Mouse (Mus musculus): ENCODE measurements around the gene Gm11567. TPM values are rescaled to one million over a fixed set of nuclear protein-coding genes. Genes with fewer than 3 reads are reported as not detected.

Gm11567 gene
- polyA plus RNA-seq (2012; rRNA removed; ENCODE audit: low replicate concordance): not detected in 2 replicates

DNA sequence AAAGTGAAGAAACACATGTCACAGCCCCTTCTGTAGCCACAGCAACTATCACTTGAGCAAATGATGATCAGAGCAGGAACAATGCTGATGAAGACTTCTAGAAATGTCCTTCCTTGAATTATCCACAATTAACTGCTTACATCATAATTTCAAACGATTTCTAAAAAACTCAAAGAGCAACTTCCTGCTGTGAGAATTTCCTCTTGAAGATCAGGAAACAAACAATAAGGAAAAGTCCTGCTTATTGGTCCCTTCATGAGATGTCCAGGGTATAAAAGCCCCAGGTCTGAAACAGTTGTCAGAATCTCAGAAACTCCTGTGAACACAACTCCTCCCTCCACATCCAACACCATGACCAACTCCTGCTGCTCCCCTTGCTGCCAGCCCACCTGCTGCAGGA is at the start of gene Gm11567:
Gene Gm11567, plus strand, starts transcription at position 301 of the 400 bp plus-strand sequence.

GRCm38 (mm10) chr11:99837966-99838365 is 41.0 kb upstream of the Gm11567 start, which contains the start of gene 2300003K06Rik:
Gene 2300003K06Rik (minus strand): TSS chr11:99838066.

GRCm38 (mm10) chr11:99851508-99851907 is 27.5 kb upstream of the Gm11567 start, which contains the start of gene Krtap4-16:
Gene Krtap4-16 (minus strand): TSS chr11:99851608.

GRCm38 (mm10) chr11:99857617-99858016 is 21.4 kb upstream of the Gm11567 start, which contains the start of gene Gm11568:
Gene Gm11568 (plus strand): TSS chr11:99857917.

GRCm38 (mm10) chr11:99864176-99864575 is 14.8 kb upstream of the Gm11567 start, which contains the start of gene Gm11559:
Gene Gm11559 (plus strand): TSS chr11:99864476.

GRCm38 (mm10) chr11:99873089-99873488 is 5.9 kb upstream of the Gm11567 start, which contains the start of gene Krtap9-1:
Gene Krtap9-1 (plus strand): TSS chr11:99873389.

DNA sequence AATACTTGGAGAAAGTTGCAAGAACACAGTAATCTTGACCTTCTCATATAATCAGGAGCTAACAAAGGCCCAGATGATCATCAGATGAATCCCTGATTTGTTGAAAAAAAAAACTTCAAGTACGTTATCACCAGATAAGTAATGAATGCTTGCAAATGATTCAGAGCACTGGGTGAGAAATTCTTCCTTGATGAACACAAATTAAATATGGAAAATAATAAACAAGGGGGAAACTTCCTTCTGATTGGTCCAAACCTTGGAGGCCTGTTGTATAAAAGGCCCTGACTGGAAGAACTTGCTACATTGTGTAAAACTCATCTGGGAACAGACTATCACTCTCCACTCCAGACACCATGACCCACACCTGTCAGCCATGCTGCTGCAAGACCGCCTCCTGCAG is 28.6 kb downstream of the Gm11567 start, which contains the start of gene Krtap31-1:
Gene Krtap31-1, plus strand, starts transcription at position 301 of the 400 bp plus-strand sequence.

GRCm38 (mm10) chr11:99914451-99914850 is 35.5 kb downstream of the Gm11567 start, which contains the start of gene Gm11565:
Gene Gm11565 (plus strand): TSS chr11:99914751.

Other genes starting within 250 kb of the Gm11567 start
- gene Krtap4-2, start 244.1 kb upstream of the Gm11567 start, polyA plus RNA-seq (2012; rRNA removed; ENCODE audit: low replicate concordance): not detected in 2 replicates
- gene Krtap4-7, start 235.1 kb upstream of the Gm11567 start, polyA plus RNA-seq (2012; rRNA removed; ENCODE audit: low replicate concordance): not detected in 2 replicates
- not detected in 2 replicates for gene Gm11555, start 229.0 kb upstream of the Gm11567 start, polyA plus RNA-seq (2012; rRNA removed; ENCODE audit: low replicate concordance)
- gene Gm11563, start 220.2 kb upstream of the Gm11567 start, polyA plus RNA-seq (2012; rRNA removed; ENCODE audit: low replicate concordance): not detected in 2 replicates
- gene Krtap4-6, start 213.2 kb upstream of the Gm11567 start, polyA plus RNA-seq (2012; rRNA removed; ENCODE audit: low replicate concordance): not detected in 2 replicates
- gene Gm14190, start 188.4 kb upstream of the Gm11567 start, polyA plus RNA-seq (2012; rRNA removed; ENCODE audit: low replicate concordance): not detected in 2 replicates
- not detected in 2 replicates for gene Gm14180, start 144.9 kb upstream of the Gm11567 start, polyA plus RNA-seq (2012; rRNA removed; ENCODE audit: low replicate concordance)
- gene Gm11595, start 106.3 kb upstream of the Gm11567 start, polyA plus RNA-seq (2012; rRNA removed; ENCODE audit: low replicate concordance): not detected in 2 replicates
- not detected in 2 replicates for gene Krtap4-8, start 98.5 kb upstream of the Gm11567 start, polyA plus RNA-seq (2012; rRNA removed; ENCODE audit: low replicate concordance)
- gene Krtap4-9, start 94.0 kb upstream of the Gm11567 start, polyA plus RNA-seq (2012; rRNA removed; ENCODE audit: low replicate concordance): not detected in 2 replicates
- gene Gm11596, start 85.7 kb upstream of the Gm11567 start, polyA plus RNA-seq (2012; rRNA removed; ENCODE audit: low replicate concordance): not detected in 2 replicates
- not detected in 2 replicates for gene Gm11569, start 80.3 kb upstream of the Gm11567 start, polyA plus RNA-seq (2012; rRNA removed; ENCODE audit: low replicate concordance)
- gene Gm11554, start 74.7 kb upstream of the Gm11567 start, polyA plus RNA-seq (2012; rRNA removed; ENCODE audit: low replicate concordance): not detected in 2 replicates
- gene Krtap4-13, start 69.3 kb upstream of the Gm11567 start, polyA plus RNA-seq (2012; rRNA removed; ENCODE audit: low replicate concordance): not detected in 2 replicates
- not detected in 2 replicates for gene Gm11564, start 63.5 kb upstream of the Gm11567 start, polyA plus RNA-seq (2012; rRNA removed; ENCODE audit: low replicate concordance)
- not detected in 2 replicates for gene 2300003K06Rik, start 41.1 kb upstream of the Gm11567 start, polyA plus RNA-seq (2012; rRNA removed; ENCODE audit: low replicate concordance)
- not detected in 2 replicates for gene Krtap4-16, start 27.6 kb upstream of the Gm11567 start, polyA plus RNA-seq (2012; rRNA removed; ENCODE audit: low replicate concordance)
- gene Gm11568, start 21.3 kb upstream of the Gm11567 start, polyA plus RNA-seq (2012; rRNA removed; ENCODE audit: low replicate concordance): not detected in 2 replicates
- gene Gm11559, start 14.7 kb upstream of the Gm11567 start, polyA plus RNA-seq (2012; rRNA removed; ENCODE audit: low replicate concordance): not detected in 2 replicates
- not detected in 2 replicates for gene Krtap9-1, start 5.8 kb upstream of the Gm11567 start, polyA plus RNA-seq (2012; rRNA removed; ENCODE audit: low replicate concordance)
- not detected in 2 replicates for gene Krtap31-1, start 28.7 kb downstream of the Gm11567 start, polyA plus RNA-seq (2012; rRNA removed; ENCODE audit: low replicate concordance)
- gene Gm11565, start 35.6 kb downstream of the Gm11567 start, polyA plus RNA-seq (2012; rRNA removed; ENCODE audit: low replicate concordance): not detected in 2 replicates
- gene Krtap31-2, start 57.1 kb downstream of the Gm11567 start, polyA plus RNA-seq (2012; rRNA removed; ENCODE audit: low replicate concordance): not detected in 2 replicates
- gene Krtap9-5, start 69.3 kb downstream of the Gm11567 start, polyA plus RNA-seq (2012; rRNA removed; ENCODE audit: low replicate concordance): not detected in 2 replicates
- gene Krtap29-1, start 99.9 kb downstream of the Gm11567 start, polyA plus RNA-seq (2012; rRNA removed; ENCODE audit: low replicate concordance): not detected in 2 replicates
- not detected in 2 replicates for gene Krtap16-1, start 107.4 kb downstream of the Gm11567 start, polyA plus RNA-seq (2012; rRNA removed; ENCODE audit: low replicate concordance)
- not detected in 2 replicates for gene Krtap17-1, start 114.8 kb downstream of the Gm11567 start, polyA plus RNA-seq (2012; rRNA removed; ENCODE audit: low replicate concordance)
- gene Krt33a, start 137.0 kb downstream of the Gm11567 start, polyA plus RNA-seq (2012; rRNA removed; ENCODE audit: low replicate concordance): not detected in 2 replicates
- gene Krt33b, start 150.7 kb downstream of the Gm11567 start, polyA plus RNA-seq (2012; rRNA removed; ENCODE audit: low replicate concordance): not detected in 2 replicates
- not detected in 2 replicates for gene Krt34, start 162.4 kb downstream of the Gm11567 start, polyA plus RNA-seq (2012; rRNA removed; ENCODE audit: low replicate concordance)
- gene Krt31, start 171.4 kb downstream of the Gm11567 start, polyA plus RNA-seq (2012; rRNA removed; ENCODE audit: low replicate concordance): 0.08 and 0.16 TPM in 2 replicates
- gene Krt32, start 209.0 kb downstream of the Gm11567 start, polyA plus RNA-seq (2012; rRNA removed; ENCODE audit: low replicate concordance): 0.63 TPM in 1 of 2 replicates, not detected in the other
- 0.07 TPM in 1 of 2 replicates, not detected in the other for gene Krt35, start 217.1 kb downstream of the Gm11567 start, polyA plus RNA-seq (2012; rRNA removed; ENCODE audit: low replicate concordance)
- gene Krt36, start 226.4 kb downstream of the Gm11567 start, polyA plus RNA-seq (2012; rRNA removed; ENCODE audit: low replicate concordance): 5.7 and 5.8 TPM in 2 replicates
- gene Krt13, start 242.4 kb downstream of the Gm11567 start, polyA plus RNA-seq (2012; rRNA removed; ENCODE audit: low replicate concordance): not detected in 2 replicates